Mouse (Mus musculus): ENCODE results near the gene Apold1.

Apold1 gene

DNA sequence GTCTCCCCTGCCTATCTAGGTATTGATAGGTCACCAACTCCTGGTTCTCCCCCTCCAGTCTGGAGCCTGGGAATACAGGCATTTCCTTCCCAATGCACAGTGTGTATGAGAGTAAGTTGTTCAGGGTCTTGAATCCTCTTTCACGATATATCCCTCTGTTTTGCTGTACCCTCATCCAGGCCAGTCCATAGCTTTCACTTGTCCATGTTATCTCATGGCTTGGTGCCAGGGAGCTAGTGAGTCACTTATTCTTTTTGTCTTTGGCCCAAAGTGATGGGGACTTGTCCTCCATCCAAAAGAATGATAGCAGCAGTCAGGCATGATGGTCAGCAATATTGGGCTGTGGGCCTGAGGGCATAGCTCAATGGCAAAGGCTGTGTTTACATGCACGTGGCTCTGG, 45.2 kb downstream of the Apold1 start:
- no peak for DNase-seq (ENCODE audit: low spot score in 2 of 2)

DNA sequence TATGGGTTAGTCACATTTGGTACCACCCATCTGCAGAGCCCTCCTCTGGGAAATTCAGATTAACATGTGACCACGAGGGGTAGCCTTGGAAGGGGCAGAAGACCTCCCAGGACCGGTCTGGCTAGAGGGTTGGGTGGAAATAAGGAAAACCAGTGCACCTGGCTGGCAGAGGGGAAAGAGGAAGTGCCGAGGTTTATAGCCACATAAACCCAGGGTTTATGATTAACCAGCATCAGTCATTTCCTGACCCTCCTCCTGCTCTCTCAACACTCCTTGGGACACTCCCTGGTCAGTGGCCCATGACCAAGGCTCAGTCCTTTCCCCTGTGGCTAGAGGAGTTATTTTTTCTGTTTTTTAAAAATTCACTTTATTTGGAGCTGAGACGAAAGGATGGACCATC, 47.7 kb downstream of the Apold1 start:
- no peak for DNase-seq (ENCODE audit: low spot score in 2 of 2)
